Mouse (Mus musculus) heart, embryonic 14.5 days (tissue): ENCODE data around the gene Gm31371. TPM values are rescaled to one million over a fixed set of nuclear protein-coding genes. Genes with fewer than 3 reads are reported as not detected.
"Not testable (repeated sequence)": the region's sequence is repeated elsewhere in the genome, so short reads cannot be mapped to it uniquely, and the experiment has no call there.

Source experiments
- ATAC-seq: fragments of 200-750 bp; cut with Nextera tagmentation; 2 replicates; pipeline ENCODE4 v1.8.0; 2017; ENCODE audit warnings: low read depth, moderate TSS enrichment; ENCODE audit not compliant: insufficient number of reproducible peaks, insufficient read depth, low FRiP score
- H3K27ac ChIP-seq, 2 experiments: fragments of 200-500 bp in 1 of 2; fragments of 300-500 bp in 1 of 2; sonication (generic) in 1 of 2; replicated peaks in 1 of 2; 2 replicates each; pipeline ENCODE4 v1.5.1; 2012 to 2014; ENCODE audit warnings: low read depth in 2 of 2, low read length in 2 of 2, control low read depth in 1 of 2, mild to moderate bottlenecking in 1 of 2, mixed read lengths in 1 of 2; ENCODE audit not compliant: control insufficient read depth in 1 of 2, insufficient read depth in 1 of 2
- H3K27me3 ChIP-seq: fragments of 300-500 bp; sonication (generic); 2 replicates; pipeline ENCODE4 v1.6.1; 2014; ENCODE audit warnings: mild to moderate bottlenecking, low read length, control low read depth; ENCODE audit not compliant: control insufficient read depth, insufficient read depth
- H3K36me3 ChIP-seq: fragments of 300-500 bp; sonication (generic); 2 replicates; pipeline ENCODE4 v1.6.1; 2014; ENCODE audit warnings: mild to moderate bottlenecking, control low read depth, low read length, mixed read lengths; ENCODE audit not compliant: control insufficient read depth, insufficient read depth
- H3K4me1 ChIP-seq, 2 experiments: fragments of 200-500 bp in 1 of 2; fragments of 300-500 bp in 1 of 2; sonication (generic) in 1 of 2; 2 replicates each; pipeline ENCODE4 v1.6.1; 2012 to 2014; ENCODE audit warnings: low read length in 2 of 2, control low read depth in 1 of 2, mixed read lengths in 1 of 2; ENCODE audit not compliant: control insufficient read depth in 2 of 2, insufficient read depth in 2 of 2
- H3K4me2 ChIP-seq: fragments of 300-500 bp; sonication (generic); 2 replicates; pipeline ENCODE4 v1.6.1; 2014; ENCODE audit warnings: mild to moderate bottlenecking, low read length
- H3K4me3 ChIP-seq, 2 experiments: fragments of 200-500 bp in 1 of 2; fragments of 300-500 bp in 1 of 2; sonication (generic) in 1 of 2; 2 replicates each; pipeline ENCODE4 v1.5.1; 2012 to 2014; ENCODE audit warnings: low read length in 2 of 2, mild to moderate bottlenecking in 2 of 2, control low read depth in 1 of 2, low read depth in 1 of 2, moderate library complexity in 1 of 2; ENCODE audit not compliant: control insufficient read depth in 1 of 2, insufficient read depth in 1 of 2
- H3K9ac ChIP-seq: fragments of 300-500 bp; sonication (generic); 2 replicates; pipeline ENCODE4 v1.6.1; 2014; ENCODE audit warnings: mild to moderate bottlenecking, low read length
- H3K9me3 ChIP-seq: fragments of 300-500 bp; sonication (generic); 2 replicates; pipeline ENCODE4 v1.6.1; 2016; ENCODE audit warnings: low read length, control low read depth; ENCODE audit not compliant: control insufficient read depth
- WGBS: fragments of 180-500 bp; shearing (Covaris S2); extraction: QIAGEN DNeasy Blood & Tissue Kit; methylation state at CpG from one replicate; pipeline ENCODE4 v1.1.7; 2014; 5-methylcytosine and 5-hydroxymethylcytosine counted together
- polyA plus RNA-seq: library from polyadenylated mRNA; unstranded; fragments of >200 nt; fragmentation: Nextera tagmentation; extraction: Ambion mirVana; gene quantifications from 2 replicates; pipeline ENCODE4 v1.2.1, GENCODE M21; 2014

The Gm31371 gene
- polyA plus RNA-seq, 1 experiment from 2014 or later: not detected

- WGBS: 38% methylated on average over 2 of the region's 2 CpGs
These were observed 65.0 kb downstream of the Gm31371 start for GRCm38 (mm10) chr8:19968151-19968550.

GRCm38 (mm10) chr8:19975237-19975636, 72.0 kb downstream of the Gm31371 start:
- not testable (repeated sequence) for H3K4me3 ChIP-seq, H3K27me3 ChIP-seq, ATAC-seq, H3K9me3 ChIP-seq, H3K9ac ChIP-seq, H3K27ac ChIP-seq, H3K4me2 ChIP-seq, H3K4me1 ChIP-seq, H3K36me3 ChIP-seq
- 82% methylated on average over 6 of the region's 6 CpGs for WGBS

More at GRCm38 (mm10) chr8:19968151-19968550, 65.0 kb downstream of the Gm31371 start:
- not testable (repeated sequence) for H3K9ac ChIP-seq, H3K4me2 ChIP-seq, H3K4me1 ChIP-seq, ATAC-seq, H3K36me3 ChIP-seq, H3K27ac ChIP-seq, H3K27me3 ChIP-seq, H3K4me3 ChIP-seq, H3K9me3 ChIP-seq

Other genes starting within 250 kb of the Gm31371 start
- gene 4930467E23Rik, start 173.8 kb upstream of the Gm31371 start, polyA plus RNA-seq: not detected in 2 replicates